Mouse (Mus musculus): Measurements from ENCODE around the gene Dcdc2b.

GRCm38 (mm10) chr4:129621283-129621841, 7.3 kb upstream of the Dcdc2b start:
- TF ChIP-seq CTCF (IDR thresholded peaks at IDR 0.05; ENCODE audit: extremely low read depth, insufficient read depth, low read length), result no peak
- TF ChIP-seq POLR2A (IDR thresholded peaks at IDR 0.05; ENCODE audit: extremely low read depth, insufficient read depth, low read length), result no peak
